Mouse (Mus musculus) bone marrow, adult 2 months (tissue): ENCODE measurements around the gene Fam114a2.

Source experiments
- CTCF ChIP-seq: fragments of 200-500 bp; IDR thresholded peaks from 2 replicates; pipeline ENCODE4 v1.5.1; 2011; ENCODE audit warnings: low read length, control low read depth; ENCODE audit not compliant: control insufficient read depth, insufficient read depth
- POLR2A ChIP-seq: fragments of 200-500 bp; IDR thresholded peaks from 2 replicates; pipeline ENCODE4 v1.6.1; 2011; ENCODE audit warnings: low read depth, mild to moderate bottlenecking, control low read depth, low read length, borderline replicate concordance; ENCODE audit not compliant: control insufficient read depth

DNA sequence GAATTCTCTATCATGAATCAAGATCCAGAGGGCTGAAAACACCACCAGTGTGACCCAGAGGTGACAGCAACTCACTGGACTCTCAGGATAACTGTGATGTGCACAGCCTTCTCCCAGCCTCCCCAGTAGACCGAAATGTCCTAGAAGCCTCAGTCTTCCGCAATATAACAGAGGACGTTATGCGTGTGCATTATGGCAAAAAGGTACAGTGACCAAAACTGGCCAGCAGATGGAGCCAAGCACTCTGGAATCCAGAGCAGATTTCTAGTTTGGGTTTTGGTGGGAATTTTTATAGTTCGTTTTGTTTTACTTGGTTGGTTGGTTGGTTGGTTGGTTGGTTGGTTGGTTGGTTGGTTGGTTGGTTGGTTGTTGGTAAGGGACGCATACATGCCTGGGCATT is 43.3 kb downstream of the Fam114a2 start:
- TF ChIP-seq POLR2A (no peak), CTCF (peak; percentile 39)
